In the genomic region with DNA sequence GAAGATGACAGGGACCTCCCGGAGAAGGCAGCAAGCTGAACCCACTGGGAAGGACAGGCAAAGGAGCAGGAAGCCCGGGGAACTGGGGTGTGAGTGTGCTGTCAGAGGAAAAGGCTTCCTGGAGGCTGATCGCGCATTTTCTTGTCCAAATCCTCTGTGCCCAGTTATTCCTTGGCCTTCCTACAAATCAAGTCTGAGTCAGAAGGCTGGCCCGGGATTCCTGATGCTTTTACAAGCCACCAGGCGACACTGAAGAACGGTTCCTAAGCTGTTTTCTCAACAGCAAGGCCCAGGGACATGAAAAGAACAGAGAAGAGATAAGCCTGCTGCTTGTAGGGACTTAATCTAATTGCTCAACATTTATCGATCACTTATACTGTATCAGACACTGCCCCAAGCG, we compare ENCODE assay signal across 20 mouse cellular contexts.
DNase-seq lines count a peak whose midpoint lies in the region; ATAC-seq and TF ChIP-seq lines count a peak whose summit lies in the region.
"Had no signal": no experiment of that assay in that cellular context is flagged by ENCODE, and none has a peak within 500 bp of the region (broad histone marks: within the 10 kb centered on the region; RNA-seq: fewer than 3 reads in every experiment).

No protein-coding gene starts in this region.

- H3K79me2 ChIP-seq in liver, adult 2 months (ENCODE audit: control insufficient read depth, insufficient read depth, low read length), result no peaks in the 10 kb centered on the region

- H3K36me3 ChIP-seq in liver, adult 2 months (ENCODE audit: control insufficient read depth, insufficient read depth, low read length), result peaks cover 13% of the 10 kb centered on the region
- H3K36me3 ChIP-seq in liver, embryonic 13.5 days, result no peaks in the 10 kb centered on the region
- peaks cover 3% of the 10 kb centered on the region; the same call in 1 of the 2 replicates for H3K36me3 ChIP-seq in liver, postnatal 0 days (replicated peaks; ENCODE audit: insufficient read depth, low read length)
- H3K36me3 ChIP-seq: embryonic facial prominence, embryonic 15.5 days; hindbrain, embryonic 10.5 days had no signal

- 74% methylated on average over 9 of the region's 9 CpGs for WGBS in liver, adult 2 months
- 67% methylated on average over 9 of the region's 9 CpGs for WGBS in liver, embryonic 13.5 days (ENCODE audit: insufficient replicate concordance)
- WGBS in liver, postnatal 0 days (ENCODE audit: insufficient replicate concordance), result 68% methylated on average over 9 of the region's 9 CpGs

- H3K27me3 ChIP-seq in liver, adult 2 months (ENCODE audit: control insufficient read depth, insufficient read depth, low read length), result no peaks in the 10 kb centered on the region
- no peaks in the 10 kb centered on the region for H3K27me3 ChIP-seq in liver, embryonic 13.5 days
- no peaks in the 10 kb centered on the region for H3K27me3 ChIP-seq in liver, postnatal 0 days (ENCODE audit: insufficient read depth, low read length)
- H3K27me3 ChIP-seq: embryonic facial prominence, embryonic 15.5 days; forebrain, embryonic 13.5 days; heart, embryonic 12.5 days had no signal

- no peak overlapping the region for H3K9ac ChIP-seq in liver, adult 2 months (ENCODE audit: low read depth, low read length)
- peak overlapping the region; percentile 30 for H3K9ac ChIP-seq in liver, embryonic 13.5 days
- H3K9ac ChIP-seq in liver, postnatal 0 days (replicated peaks), result no peak overlapping the region
- H3K9ac ChIP-seq: embryonic facial prominence, embryonic 15.5 days; forebrain, embryonic 13.5 days; forebrain, postnatal 0 days; heart, embryonic 12.5 days; hindbrain, embryonic 14.5 days had no signal

- H3K9me3 ChIP-seq in liver, embryonic 13.5 days (replicated peaks), result no peaks in the 10 kb centered on the region
- no peaks in the 10 kb centered on the region for H3K9me3 ChIP-seq in liver, postnatal 0 days (ENCODE audit: low read length)
- H3K9me3 ChIP-seq: embryonic facial prominence, embryonic 15.5 days; forebrain, embryonic 13.5 days; heart, embryonic 12.5 days; hindbrain, embryonic 10.5 days had no signal

- no peak for TF ChIP-seq POLR2A in liver, adult 2 months (IDR thresholded peaks at IDR 0.05; ENCODE audit: extremely low read depth, insufficient read depth, low read length)

- no peak for TF ChIP-seq EP300 in liver, postnatal 0 days (IDR thresholded peaks at IDR 0.05; ENCODE audit: low read depth)

- H3K4me3 ChIP-seq in liver, adult 2 months (ENCODE audit: insufficient read depth, low read depth, low read length), result no peak overlapping the region
- no peak overlapping the region for H3K4me3 ChIP-seq in liver, embryonic 13.5 days (replicated peaks)
- no peak overlapping the region for H3K4me3 ChIP-seq in liver, postnatal 0 days (ENCODE audit: low read depth, low read length)
- H3K4me3 ChIP-seq: embryonic facial prominence, embryonic 15.5 days; erythroblast, embryonic 14.5 days; forebrain, embryonic 13.5 days; heart, embryonic 12.5 days; hindbrain, embryonic 10.5 days had no signal

- DNase-seq in liver, adult 2 months (ENCODE audit: extremely low read depth, low read depth, low spot score), result peak; percentile 41
- DNase-seq in liver, result no peak
- peak; percentile 13 for DNase-seq in fibroblast of lung, adult 2 months (ENCODE audit: low read depth)
- DNase-seq in liver, embryonic 13.5 days, result no peak
- DNase-seq in liver, postnatal 0 days, result no peak
- no peak for DNase-seq in cerebellum, adult 8-10 months
- no peak for DNase-seq in cerebellum, adult 11-12 months
- no peak for DNase-seq in gastrocnemius, postnatal 4 days (ENCODE audit: low spot score in 2 of 2)
- DNase-seq: adrenal gland, postnatal 10 days; cerebellum, adult 2 months; cerebellum, postnatal 14 days; embryo, embryonic 11 days; forebrain, postnatal 0 days; gastrocnemius, postnatal 14 days had no signal

- H3K4me1 ChIP-seq in liver, adult 2 months (ENCODE audit: control insufficient read depth, insufficient read depth, low read length), result no peaks in the 10 kb centered on the region
- H3K4me1 ChIP-seq in liver, embryonic 13.5 days (replicated peaks), result peaks cover 35% of the 10 kb centered on the region
- peaks cover 19% of the 10 kb centered on the region for H3K4me1 ChIP-seq in liver, postnatal 0 days (ENCODE audit: insufficient read depth)
- H3K4me1 ChIP-seq: embryonic facial prominence, embryonic 15.5 days; forebrain, embryonic 13.5 days; heart, embryonic 12.5 days; hindbrain, embryonic 10.5 days had no signal

- no peak overlapping the region for H3K27ac ChIP-seq in liver, adult 2 months (replicated peaks; ENCODE audit: insufficient read depth, low read depth, low read length)
- H3K27ac ChIP-seq in liver, embryonic 13.5 days, result peak overlapping the region; percentile 81
- peak overlapping the region; percentile 24; the same call in 1 of the 2 replicates for H3K27ac ChIP-seq in liver, postnatal 0 days (ENCODE audit: low read depth)
- H3K27ac ChIP-seq: embryonic facial prominence, embryonic 15.5 days; forebrain, embryonic 13.5 days; hindbrain, embryonic 10.5 days; hindbrain, embryonic 14.5 days had no signal

- no peak for ATAC-seq in liver, embryonic 13.5 days (ENCODE audit: low read depth)
- no peak for ATAC-seq in liver, postnatal 0 days
- ATAC-seq: forebrain, embryonic 13.5 days; forebrain, postnatal 0 days had no signal

- no peak overlapping the region for H3K4me2 ChIP-seq in liver, embryonic 13.5 days
- no peak overlapping the region for H3K4me2 ChIP-seq in liver, postnatal 0 days (ENCODE audit: low read depth, low read length)
- H3K4me2 ChIP-seq: embryonic facial prominence, embryonic 15.5 days; forebrain, embryonic 13.5 days; heart, embryonic 12.5 days; hindbrain, embryonic 14.5 days had no signal

- no peak for TF ChIP-seq CTCF in liver, adult 2 months (IDR thresholded peaks at IDR 0.05; ENCODE audit: low read depth, low read length)
- TF ChIP-seq CTCF in liver, postnatal 0 days (IDR thresholded peaks at IDR 0.05; ENCODE audit: low read depth), result no peak

Comparison
In these comparisons a context has a peak if more than half of its experiments do, and no peak if none do; other contexts are left out.
1. DNase-seq: peak in liver, adult 2 months (single experiment) and fibroblast of lung, adult 2 months (single experiment); none in liver (single experiment), liver, embryonic 13.5 days (single experiment), liver, postnatal 0 days (single experiment), cerebellum, adult 8-10 months (single experiment), cerebellum, adult 11-12 months (single experiment) and gastrocnemius, postnatal 4 days (0 of 2).